Mouse (Mus musculus): ENCODE data around the gene Fgfr2.

Fgfr2 gene

GRCm38 (mm10) chr7:130828475-130828874, 2294.7 kb downstream of the Fgfr2 start:
- DNase-seq (ENCODE audit: low spot score): no peak

GRCm38 (mm10) chr7:130827844-130828403, 2295.2 kb downstream of the Fgfr2 start:
- peak; percentile 29 for DNase-seq (ENCODE audit: low spot score)

- no peak for DNase-seq (ENCODE audit: low spot score)
These were observed 2295.7 kb downstream of the Fgfr2 start for GRCm38 (mm10) chr7:130827431-130827830.

GRCm38 (mm10) chr7:130826343-130826742, 2296.8 kb downstream of the Fgfr2 start:
- no peak for DNase-seq (ENCODE audit: low spot score)

GRCm38 (mm10) chr7:130823992-130824391, 2299.2 kb downstream of the Fgfr2 start:
- DNase-seq (ENCODE audit: low spot score): no peak

GRCm38 (mm10) chr7:130819624-130820023, 2303.5 kb downstream of the Fgfr2 start:
- no peak for DNase-seq (ENCODE audit: low spot score)

- peak; percentile 7 for DNase-seq (ENCODE audit: low spot score)
These were observed 2304.3 kb downstream of the Fgfr2 start for GRCm38 (mm10) chr7:130818813-130819212.

GRCm38 (mm10) chr7:130816243-130816642, 2306.9 kb downstream of the Fgfr2 start:
- DNase-seq (ENCODE audit: low spot score): peak; percentile 31

GRCm38 (mm10) chr7:130815601-130816000, 2307.5 kb downstream of the Fgfr2 start:
- no peak for DNase-seq (ENCODE audit: low spot score)

- no peak for DNase-seq (ENCODE audit: low spot score)
These were observed 2310.7 kb downstream of the Fgfr2 start for GRCm38 (mm10) chr7:130812407-130812806.

- DNase-seq (ENCODE audit: low spot score): no peak
These were observed 2312.9 kb downstream of the Fgfr2 start for GRCm38 (mm10) chr7:130810238-130810637.

GRCm38 (mm10) chr7:130808694-130809093, 2314.5 kb downstream of the Fgfr2 start:
- DNase-seq (ENCODE audit: low spot score): no peak

- DNase-seq (ENCODE audit: low spot score): no peak
These were observed 2315.4 kb downstream of the Fgfr2 start for GRCm38 (mm10) chr7:130807749-130808148.

- no peak for DNase-seq (ENCODE audit: low spot score)
These were observed 2318.2 kb downstream of the Fgfr2 start for GRCm38 (mm10) chr7:130804991-130805390.

- no peak for DNase-seq (ENCODE audit: low spot score)
These were observed 2319.8 kb downstream of the Fgfr2 start for GRCm38 (mm10) chr7:130803251-130803825.

- DNase-seq (ENCODE audit: low spot score): no peak
These were observed 2321.3 kb downstream of the Fgfr2 start for GRCm38 (mm10) chr7:130801811-130802210.

- no peak for DNase-seq (ENCODE audit: low spot score)
These were observed 2322.5 kb downstream of the Fgfr2 start for GRCm38 (mm10) chr7:130800681-130801080.

- DNase-seq (ENCODE audit: low spot score): no peak
These were observed 2323.7 kb downstream of the Fgfr2 start for GRCm38 (mm10) chr7:130799418-130799817.

GRCm38 (mm10) chr7:130797524-130797923, 2325.6 kb downstream of the Fgfr2 start:
- no peak for DNase-seq (ENCODE audit: low spot score)

GRCm38 (mm10) chr7:130796786-130797185, 2326.4 kb downstream of the Fgfr2 start:
- peak; percentile 50 for DNase-seq (ENCODE audit: low spot score)

- no peak for DNase-seq (ENCODE audit: low spot score)
These were observed 2329.5 kb downstream of the Fgfr2 start for GRCm38 (mm10) chr7:130793671-130794070.

GRCm38 (mm10) chr7:130789456-130789855, 2333.7 kb downstream of the Fgfr2 start:
- no peak for DNase-seq (ENCODE audit: low spot score)

GRCm38 (mm10) chr7:130788950-130789349, 2334.2 kb downstream of the Fgfr2 start:
- DNase-seq (ENCODE audit: low spot score): no peak

- DNase-seq (ENCODE audit: low spot score): no peak
These were observed 2335.6 kb downstream of the Fgfr2 start for GRCm38 (mm10) chr7:130787537-130787936.

Data from T-cell, adult 2 months (primary cell).